In the genomic region with DNA sequence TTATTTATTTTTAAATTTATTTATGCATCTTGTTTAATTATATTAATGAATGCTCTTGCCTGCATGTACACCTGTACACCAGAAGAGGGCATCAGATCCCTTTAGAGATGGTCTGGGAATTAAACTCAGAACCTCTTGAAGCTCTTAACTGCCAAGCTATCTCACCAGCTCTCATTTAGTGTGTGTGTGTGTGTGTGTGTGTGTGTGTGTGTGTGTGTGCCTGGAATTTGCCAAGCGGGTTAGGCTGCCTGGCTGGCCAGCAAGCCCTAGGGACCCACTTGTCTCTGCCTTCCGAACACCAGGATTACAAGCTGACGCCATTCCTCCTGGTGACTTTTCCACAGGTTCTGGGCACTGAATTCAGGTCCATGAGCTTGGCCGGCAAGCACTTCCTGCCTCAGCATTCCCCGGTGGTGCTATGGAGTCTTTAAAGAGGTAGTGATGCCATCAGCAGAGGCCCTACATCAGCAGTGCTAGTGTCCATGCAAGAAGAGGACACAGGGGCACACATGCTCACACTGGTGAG, we compare ENCODE assay signal across 8 mouse cellular contexts. TPM values are rescaled to one million over a fixed set of nuclear protein-coding genes. Genes with fewer than 3 reads are reported as not detected.
DNase-seq lines count a peak whose midpoint lies in the region; ATAC-seq lines count a peak whose summit lies in the region.

No protein-coding gene starts in this region.

- peak; percentile 31 to 47 for DNase-seq in lung, adult 18-20 months
- no peak for DNase-seq in lung, postnatal 14 days
- DNase-seq in thymus, postnatal 0 days (ENCODE audit: low spot score), result no peak
- no peak for DNase-seq in left cerebral cortex, postnatal 10 days (ENCODE audit: extremely low spot score in 1 of 2, low spot score in 2 of 2)

- ATAC-seq in embryonic facial prominence, embryonic 12.5 days (ENCODE audit: insufficient number of reproducible peaks, insufficient read depth, low FRiP score, low TSS enrichment), result no peak
- ATAC-seq in hindbrain, embryonic 13.5 days (ENCODE audit: low FRiP score), result 0 out of 2 replicates have a peak, but pooled peaks have one; percentile 63
- ATAC-seq in liver, embryonic 16.5 days (ENCODE audit: low read depth), result peak; percentile 47
- ATAC-seq in neural tube, embryonic 13.5 days (ENCODE audit: low read depth), result peak; percentile 79

- 52% methylated on average over 4 of the region's 5 CpGs for WGBS in embryonic facial prominence, embryonic 12.5 days
- WGBS in hindbrain, embryonic 13.5 days, result 45% methylated on average over 5 of the region's 5 CpGs
- 37% methylated on average over 5 of the region's 5 CpGs for WGBS in liver, embryonic 16.5 days (ENCODE audit: insufficient replicate concordance)
- WGBS in neural tube, embryonic 13.5 days, result 24% methylated on average over 5 of the region's 5 CpGs

- no peak overlapping the region for H3K27ac ChIP-seq in embryonic facial prominence, embryonic 12.5 days
- no peak overlapping the region for H3K27ac ChIP-seq in hindbrain, embryonic 13.5 days
- no peak overlapping the region for H3K27ac ChIP-seq in liver, embryonic 16.5 days (ENCODE audit: low read length)
- no peak overlapping the region for H3K27ac ChIP-seq in neural tube, embryonic 13.5 days (replicated peaks)

- peak overlapping the region; percentile 63 for H3K4me2 ChIP-seq in embryonic facial prominence, embryonic 12.5 days (replicated peaks)
- peak overlapping the region; percentile 56 for H3K4me2 ChIP-seq in hindbrain, embryonic 13.5 days
- H3K4me2 ChIP-seq in liver, embryonic 16.5 days (ENCODE audit: low read depth, low read length), result peak overlapping the region; percentile 63
- peak overlapping the region; percentile 71 for H3K4me2 ChIP-seq in neural tube, embryonic 13.5 days

- no peaks in the 10 kb centered on the region for H3K4me1 ChIP-seq in embryonic facial prominence, embryonic 12.5 days
- peaks cover 11% of the 10 kb centered on the region for H3K4me1 ChIP-seq in hindbrain, embryonic 13.5 days (replicated peaks)
- peaks cover 6% of the 10 kb centered on the region for H3K4me1 ChIP-seq in liver, embryonic 16.5 days (ENCODE audit: control insufficient read depth, low read depth, low read length)
- H3K4me1 ChIP-seq in neural tube, embryonic 13.5 days (replicated peaks), result peaks cover 8% of the 10 kb centered on the region

- H3K4me3 ChIP-seq in embryonic facial prominence, embryonic 12.5 days, result peak overlapping the region; percentile 34
- peak overlapping the region; percentile 38 for H3K4me3 ChIP-seq in hindbrain, embryonic 13.5 days
- peak overlapping the region; percentile 56 for H3K4me3 ChIP-seq in liver, embryonic 16.5 days (ENCODE audit: low read depth, low read length)
- H3K4me3 ChIP-seq in neural tube, embryonic 13.5 days, result peak overlapping the region; percentile 36

- no peaks in the 10 kb centered on the region for H3K27me3 ChIP-seq in embryonic facial prominence, embryonic 12.5 days
- no peaks in the 10 kb centered on the region for H3K27me3 ChIP-seq in hindbrain, embryonic 13.5 days
- H3K27me3 ChIP-seq in liver, embryonic 16.5 days (ENCODE audit: control insufficient read depth, insufficient read depth, low read depth, low read length), result peaks cover 2% of the 10 kb centered on the region; the same call in 1 of the 2 replicates
- H3K27me3 ChIP-seq in neural tube, embryonic 13.5 days, result no peaks in the 10 kb centered on the region

- no peaks in the 10 kb centered on the region for H3K36me3 ChIP-seq in embryonic facial prominence, embryonic 12.5 days
- no peaks in the 10 kb centered on the region for H3K36me3 ChIP-seq in hindbrain, embryonic 13.5 days
- no peaks in the 10 kb centered on the region for H3K36me3 ChIP-seq in liver, embryonic 16.5 days (ENCODE audit: control insufficient read depth, insufficient read depth)
- H3K36me3 ChIP-seq in neural tube, embryonic 13.5 days, result no peaks in the 10 kb centered on the region

- intact Hi-C loops in left cerebral cortex, postnatal 10 days (cut with DNase I), result no loop called here

- H3K9ac ChIP-seq in embryonic facial prominence, embryonic 12.5 days, result no peak overlapping the region
- H3K9ac ChIP-seq in hindbrain, embryonic 13.5 days, result no peak overlapping the region
- H3K9ac ChIP-seq in liver, embryonic 16.5 days (ENCODE audit: low read depth, low read length), result peak overlapping the region; percentile 50; the same call in 1 of the 2 replicates
- H3K9ac ChIP-seq in neural tube, embryonic 13.5 days, result no peak overlapping the region

- H3K9me3 ChIP-seq in embryonic facial prominence, embryonic 12.5 days, result no peaks in the 10 kb centered on the region
- H3K9me3 ChIP-seq in hindbrain, embryonic 13.5 days, result no peaks in the 10 kb centered on the region
- H3K9me3 ChIP-seq in liver, embryonic 16.5 days (replicated peaks; ENCODE audit: control insufficient read depth, low read length), result no peaks in the 10 kb centered on the region
- H3K9me3 ChIP-seq in neural tube, embryonic 13.5 days, result no peaks in the 10 kb centered on the region

RNA-seq across cellular contexts. Expression of a gene that starts 8.4 kb away (rescaled TPM):
- 45.1 and 46.3 TPM in 2 replicates for polyA plus RNA-seq in embryonic facial prominence, embryonic 12.5 days (2016; fragmentation: Nextera tagmentation; extraction: Ambion mirVana)
- 71.4 and 73.5 TPM in 2 replicates for polyA plus RNA-seq in hindbrain, embryonic 13.5 days (2015; fragmentation: Nextera tagmentation; extraction: Ambion mirVana)
- polyA plus RNA-seq in liver, embryonic 16.5 days (2015; fragmentation: Nextera tagmentation; extraction: Ambion mirVana), result 18.3 and 18.9 TPM in 2 replicates
- polyA plus RNA-seq in neural tube, embryonic 13.5 days (2015; fragmentation: Nextera tagmentation; extraction: Ambion mirVana), result 76.8 and 80.8 TPM in 2 replicates
- polyA plus RNA-seq in thymus, postnatal 0 days (2015; fragmentation: Nextera tagmentation; extraction: Ambion mirVana), result 109 and 117 TPM in 2 replicates
- total RNA-seq in left cerebral cortex, postnatal 10 days (2021), result 10 to 100 TPM; 22.3 to 25.1 TPM

RNA-seq across cellular contexts. Expression of a gene that starts 20.7 kb away (rescaled TPM):
- 47.1 and 47.4 TPM in 2 replicates for polyA plus RNA-seq in embryonic facial prominence, embryonic 12.5 days (2016; fragmentation: Nextera tagmentation; extraction: Ambion mirVana)
- polyA plus RNA-seq in hindbrain, embryonic 13.5 days (2015; fragmentation: Nextera tagmentation; extraction: Ambion mirVana), result 67.5 and 68.8 TPM in 2 replicates
- polyA plus RNA-seq in liver, embryonic 16.5 days (2015; fragmentation: Nextera tagmentation; extraction: Ambion mirVana), result 5.2 and 5.4 TPM in 2 replicates
- 53.7 and 56.0 TPM in 2 replicates for polyA plus RNA-seq in neural tube, embryonic 13.5 days (2015; fragmentation: Nextera tagmentation; extraction: Ambion mirVana)
- 41.9 and 52.6 TPM in 2 replicates for polyA plus RNA-seq in thymus, postnatal 0 days (2015; fragmentation: Nextera tagmentation; extraction: Ambion mirVana)
- total RNA-seq in left cerebral cortex, postnatal 10 days (2021), result 100 to 1,000 TPM; 146 to 151 TPM

RNA-seq across cellular contexts. Expression of a gene that starts 35.7 kb away (rescaled TPM):
- 2.9 and 3.1 TPM in 2 replicates for polyA plus RNA-seq in embryonic facial prominence, embryonic 12.5 days (2016; fragmentation: Nextera tagmentation; extraction: Ambion mirVana)
- polyA plus RNA-seq in hindbrain, embryonic 13.5 days (2015; fragmentation: Nextera tagmentation; extraction: Ambion mirVana), result 11.5 and 11.7 TPM in 2 replicates
- polyA plus RNA-seq in liver, embryonic 16.5 days (2015; fragmentation: Nextera tagmentation; extraction: Ambion mirVana), result 1.2 and 1.6 TPM in 2 replicates
- 11.5 and 12.3 TPM in 2 replicates for polyA plus RNA-seq in neural tube, embryonic 13.5 days (2015; fragmentation: Nextera tagmentation; extraction: Ambion mirVana)
- polyA plus RNA-seq in thymus, postnatal 0 days (2015; fragmentation: Nextera tagmentation; extraction: Ambion mirVana), result 1.4 and 1.8 TPM in 2 replicates
- 10 to 100 TPM; 24.2 to 24.3 TPM for total RNA-seq in left cerebral cortex, postnatal 10 days (2021)

Comparison
In these comparisons a context has a peak if more than half of its experiments do, and no peak if none do; other contexts are left out.
1. DNase-seq: peak in lung, adult 18-20 months (2 of 2); none in lung, postnatal 14 days (single experiment), thymus, postnatal 0 days (single experiment) and left cerebral cortex, postnatal 10 days (0 of 2).
2. Peak in every context shown above with its lines, with median percentiles within 50 percentile points of each other: H3K4me2 ChIP-seq and H3K4me3 ChIP-seq.